Mouse (Mus musculus) cerebellum, adult 2 months (tissue): Measurements from ENCODE around the gene Hltf. TPM values are rescaled to one million over a fixed set of nuclear protein-coding genes. Genes with fewer than 3 reads are reported as not detected.

ENCODE experiments used
- DNase-seq, 2 experiments: peaks; one replicate each; pipeline ENCODE4 v3.0.0; 2021
- H3K27ac ChIP-seq: fragments of 200-500 bp; 2 replicates; pipeline ENCODE4 v1.5.1; 2012; ENCODE audit warnings: low read length, control low read depth, inconsistent platforms; ENCODE audit not compliant: insufficient read depth
- H3K27me3 ChIP-seq: fragments of 200-500 bp; 2 replicates; pipeline ENCODE4 v1.6.1; 2012; ENCODE audit warnings: inconsistent platforms, mild to moderate bottlenecking, low read length, moderate library complexity; ENCODE audit not compliant: control insufficient read depth, insufficient read depth
- H3K4me1 ChIP-seq: fragments of 200-500 bp; 2 replicates; pipeline ENCODE4 v1.6.1; 2011; ENCODE audit warnings: low read length; ENCODE audit not compliant: control insufficient read depth, insufficient read depth
- H3K4me3 ChIP-seq: fragments of 200-500 bp; replicated peaks from 2 replicates; pipeline ENCODE3; 2011; ENCODE audit warnings: mild to moderate bottlenecking, low read depth, low read length, control low read depth; ENCODE audit not compliant: insufficient read depth
- CTCF ChIP-seq: fragments of 200-500 bp; IDR thresholded peaks from 2 replicates; pipeline ENCODE4 v1.5.1; 2011; ENCODE audit warnings: low read depth, mild to moderate bottlenecking, control low read depth, low read length, moderate library complexity, borderline replicate concordance; ENCODE audit not compliant: insufficient read depth
- POLR2A ChIP-seq: fragments of 200-500 bp; IDR thresholded peaks from 2 replicates; pipeline ENCODE4 v1.6.1; 2011; ENCODE audit warnings: low read length, control low read depth, borderline replicate concordance; ENCODE audit not compliant: insufficient read depth
- WGBS: fragments of 180-500 bp; shearing (Covaris S2); methylation state at CpG from one replicate; pipeline ENCODE4 v1.1.7; 2018; 5-methylcytosine and 5-hydroxymethylcytosine counted together
- polyA plus RNA-seq: library from polyadenylated mRNA; depleted of rRNA; stranded (reverse); fragments of >200 nt; gene quantifications from 2 replicates; pipeline ENCODE4 v1.2.3, GENCODE M21; 2012

Gene Hltf
- polyA plus RNA-seq, 1 experiment = 16.3 TPM

DNA sequence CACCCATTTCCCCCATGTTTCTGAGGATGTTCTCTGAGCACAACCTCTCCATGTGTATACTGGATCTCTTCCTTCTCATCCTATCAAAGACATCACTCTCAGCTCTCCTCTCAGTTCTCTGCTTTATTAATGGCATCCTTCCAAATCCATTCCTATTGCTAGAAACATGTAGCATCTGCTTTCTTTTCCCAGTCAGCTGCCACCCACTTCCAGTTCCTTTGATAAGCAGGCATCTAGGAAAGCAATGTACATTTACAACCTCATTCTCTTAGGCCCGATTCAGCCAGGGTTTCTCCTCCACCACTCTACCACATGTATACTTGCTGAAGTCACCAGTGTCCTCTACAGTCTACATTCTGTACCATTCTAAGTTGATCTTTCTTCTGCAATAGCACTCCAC lies 76.1 kb downstream of the Hltf start:
- Histone ChIP-seq H3K27me3 (no peaks in the 10 kb centered on the region), H3K27ac (no peak overlapping the region), H3K4me3 (no peak overlapping the region), H3K4me1 (no peaks in the 10 kb centered on the region)
- DNase-seq = no peak
- TF ChIP-seq POLR2A (no peak), CTCF (no peak)
- 86% methylated on average over 1 of the region's 1 CpGs for WGBS

DNA sequence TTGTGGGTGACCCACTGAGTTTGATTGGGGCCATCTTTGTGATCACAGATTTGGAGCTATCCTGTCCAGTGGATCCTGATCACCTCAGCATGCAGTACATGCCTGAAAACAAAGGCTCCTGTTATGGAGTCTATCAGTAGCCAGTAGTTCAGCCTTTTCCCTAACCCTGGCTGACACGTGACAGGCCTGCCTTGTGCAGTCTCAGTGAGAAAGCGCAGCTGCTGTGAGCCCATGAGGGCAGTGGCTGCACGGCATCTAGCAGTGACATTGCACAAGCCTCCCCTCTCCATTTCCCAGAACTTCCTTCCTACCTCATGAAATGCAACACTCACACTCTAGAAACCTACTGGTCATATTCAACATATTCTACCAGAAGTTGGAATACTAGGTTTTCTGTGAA lies 76.9 kb downstream of the Hltf start:
- no peak for TF ChIP-seq POLR2A
- no peak for TF ChIP-seq CTCF
- 70% methylated on average over 3 of the region's 3 CpGs for whole genome bisulfite sequencing
- Histone ChIP-seq H3K4me1 (no peaks in the 10 kb centered on the region), H3K27ac (no peak overlapping the region), H3K27me3 (no peaks in the 10 kb centered on the region), H3K4me3 (no peak overlapping the region)
- no peak for DNase-seq

DNA sequence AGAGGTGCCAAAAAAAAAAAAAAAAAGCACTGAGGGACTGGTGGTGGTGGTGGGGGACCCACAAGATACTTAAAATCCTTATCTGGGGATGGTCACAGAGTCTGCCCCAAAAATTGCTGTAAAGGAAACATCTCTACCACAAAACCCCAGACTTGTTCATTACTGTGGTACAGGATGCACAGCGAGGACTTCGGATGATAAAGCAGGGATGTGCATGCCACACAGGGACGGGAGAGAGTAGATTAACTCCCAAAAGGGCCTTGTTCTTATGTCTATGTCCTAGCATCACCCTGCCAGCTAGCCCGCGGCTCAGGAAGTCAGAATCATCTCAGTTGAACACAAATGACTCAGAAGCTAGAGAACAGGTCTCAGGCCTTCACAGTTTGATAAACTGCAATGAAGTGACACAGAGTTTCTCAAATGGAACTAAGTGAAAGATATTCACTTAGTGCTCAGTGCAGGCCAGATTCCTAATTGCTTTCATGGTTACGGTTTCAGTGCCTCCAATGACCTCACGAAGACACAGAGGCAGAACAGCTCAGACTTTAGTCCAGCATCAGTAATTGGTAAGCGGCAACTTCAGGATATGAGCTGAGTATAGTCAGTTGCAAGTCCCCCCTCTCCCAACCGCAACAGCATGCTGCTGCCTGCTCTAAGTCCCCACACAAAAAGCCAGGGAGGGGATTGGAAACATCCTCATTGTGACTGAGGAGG lies 79.4 kb downstream of the Hltf start:
- H3K4me1 ChIP-seq = no peaks in the 10 kb centered on the region
- WGBS = 88% methylated on average over 9 of the region's 9 CpGs
- no peaks in the 10 kb centered on the region for H3K27me3 ChIP-seq
- TF ChIP-seq POLR2A (no peak), CTCF (no peak)
- DNase-seq = no peak
- H3K27ac ChIP-seq = no peak overlapping the region
- no peak overlapping the region for H3K4me3 ChIP-seq

DNA sequence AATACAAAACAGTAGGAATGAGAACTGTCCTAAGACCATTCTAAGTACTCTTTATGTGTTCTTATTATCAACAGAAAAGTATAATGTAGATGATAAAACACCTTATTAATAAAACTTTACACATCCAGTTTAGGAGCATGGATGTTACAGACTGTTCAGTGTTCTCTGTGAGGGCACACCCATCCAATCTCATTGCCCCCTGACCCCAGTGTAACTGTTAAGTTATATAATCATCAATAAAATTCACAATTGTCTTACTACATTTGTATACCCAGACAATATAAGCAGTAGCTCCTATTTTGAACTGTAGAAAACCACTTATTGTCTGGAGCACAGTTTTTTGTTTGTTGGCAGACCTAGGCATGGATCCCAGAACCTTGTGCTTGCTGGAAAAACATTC lies 83.6 kb downstream of the Hltf start:
- no peaks in the 10 kb centered on the region for H3K27me3 ChIP-seq
- H3K27ac ChIP-seq = no peak overlapping the region
- H3K4me3 ChIP-seq = no peak overlapping the region
- no peak for TF ChIP-seq CTCF
- no peak for TF ChIP-seq POLR2A
- no peaks in the 10 kb centered on the region for H3K4me1 ChIP-seq
- DNase-seq = no peak

DNA sequence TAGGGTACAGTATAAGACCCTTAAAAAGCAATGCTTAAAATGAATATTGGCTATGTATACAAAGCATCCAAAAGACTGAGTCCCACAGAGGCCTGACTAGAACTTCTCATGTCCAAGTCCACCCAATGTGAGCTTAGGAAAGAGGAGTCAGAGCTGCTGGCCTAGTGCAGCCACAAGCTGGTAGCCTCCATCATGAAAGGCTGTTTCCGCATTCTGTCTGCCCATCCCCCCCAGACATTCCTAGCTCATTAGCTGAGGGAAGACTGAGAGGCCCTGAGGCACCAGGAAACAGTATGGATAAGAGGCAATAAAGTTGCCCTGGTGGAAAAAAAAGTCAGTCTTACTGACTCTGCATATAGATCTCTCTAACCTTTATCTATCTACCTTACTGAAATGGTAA lies 84.1 kb downstream of the Hltf start:
- H3K4me1 ChIP-seq = no peaks in the 10 kb centered on the region
- no peak overlapping the region for H3K27ac ChIP-seq
- H3K27me3 ChIP-seq = no peaks in the 10 kb centered on the region
- no peak for TF ChIP-seq CTCF
- no peak for TF ChIP-seq POLR2A
- DNase-seq = no peak
- WGBS = 91% methylated on average over 1 of the region's 1 CpGs
- no peak overlapping the region for H3K4me3 ChIP-seq

DNA sequence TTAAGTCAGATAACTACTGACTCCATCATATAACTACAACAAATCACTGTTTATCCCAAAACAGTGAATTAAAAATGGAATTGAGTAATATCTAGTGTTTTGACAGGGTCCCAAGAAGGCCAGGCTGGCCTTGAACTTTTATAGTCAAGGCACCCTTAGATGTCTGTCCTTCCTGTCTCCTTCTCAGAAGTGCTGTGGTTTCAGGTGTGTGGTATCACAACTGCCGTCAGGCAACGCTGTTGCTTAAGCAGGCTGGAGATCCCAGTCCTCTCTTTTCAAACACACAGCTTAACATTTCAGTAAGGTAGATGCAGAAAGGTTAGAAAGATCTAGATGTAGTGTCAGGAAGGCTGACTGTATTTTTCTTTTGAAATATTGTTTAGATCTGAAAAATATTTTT lies 84.5 kb downstream of the Hltf start:
- Histone ChIP-seq H3K4me3 (no peak overlapping the region), H3K27me3 (no peaks in the 10 kb centered on the region), H3K27ac (no peak overlapping the region), H3K4me1 (no peaks in the 10 kb centered on the region)
- TF ChIP-seq POLR2A (no peak), CTCF (no peak)
- WGBS = 93% methylated on average over 2 of the region's 2 CpGs
- no peak for DNase-seq

DNA sequence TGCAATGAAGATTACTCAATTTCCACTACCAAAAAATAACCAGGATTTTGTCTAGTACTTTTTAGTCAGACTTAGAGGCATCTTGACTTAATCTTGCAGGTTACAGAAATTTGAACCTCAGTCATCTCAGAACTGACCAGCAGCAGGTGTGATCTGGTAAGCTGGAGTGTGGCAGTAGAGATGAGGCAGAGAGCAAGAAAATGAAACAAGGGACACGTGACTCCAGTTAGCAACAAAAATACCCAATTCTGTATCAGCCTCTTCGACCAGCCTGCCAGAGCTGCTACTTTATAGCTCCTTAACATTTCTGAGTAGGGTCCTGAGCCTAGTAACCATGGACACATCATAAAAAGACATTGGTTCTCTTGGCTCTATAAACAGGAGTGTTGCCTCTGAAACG lies 85.0 kb downstream of the Hltf start:
- H3K4me3 ChIP-seq = no peak overlapping the region
- no peak for TF ChIP-seq CTCF
- TF ChIP-seq POLR2A = no peak
- no peaks in the 10 kb centered on the region for H3K4me1 ChIP-seq
- no peaks in the 10 kb centered on the region for H3K27me3 ChIP-seq
- no peak overlapping the region for H3K27ac ChIP-seq
- DNase-seq = no peak
- WGBS = 48% methylated on average over 3 of the region's 3 CpGs

DNA sequence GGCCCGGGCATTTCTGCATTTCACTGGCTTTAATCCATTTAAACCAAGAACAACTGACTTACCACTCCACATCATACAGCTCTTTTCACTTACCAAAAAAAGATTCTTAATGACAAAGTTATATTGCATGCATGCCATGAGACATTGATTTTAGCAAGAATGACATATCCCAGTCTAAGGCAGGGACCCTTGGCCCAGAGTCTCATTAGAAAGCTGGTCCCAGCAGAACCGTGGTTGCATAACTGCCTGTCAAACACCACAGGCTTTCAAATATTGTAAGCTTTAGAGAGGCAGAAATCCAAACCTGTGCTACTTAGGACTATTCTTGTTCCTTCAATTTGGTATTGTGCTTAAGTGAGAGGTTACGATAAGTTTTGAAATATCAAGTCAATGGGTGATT lies 86.1 kb downstream of the Hltf start:
- WGBS = 69% methylated on average over 3 of the region's 3 CpGs
- no peak overlapping the region for H3K27ac ChIP-seq

More for the DNA sequence above, 86.1 kb downstream of the Hltf start:
- no peak for TF ChIP-seq CTCF
- no peak for TF ChIP-seq POLR2A
- no peak overlapping the region for H3K4me3 ChIP-seq
- no peak for DNase-seq
- H3K27me3 ChIP-seq = no peaks in the 10 kb centered on the region
- H3K4me1 ChIP-seq = no peaks in the 10 kb centered on the region
